Mouse (Mus musculus) neural tube, embryonic 13.5 days (tissue): ENCODE data around the gene Os9. TPM values are rescaled to one million over a fixed set of nuclear protein-coding genes. Genes with fewer than 3 reads are reported as not detected.
A peak's percentile ranks its signal among the peaks of the same experiment; 100 is the strongest.

Experiments
- ATAC-seq: fragments of 200-750 bp; cut with Nextera tagmentation; 2 replicates; pipeline ENCODE4 v1.8.0; 2017; ENCODE audit warnings: low read depth, mild to moderate bottlenecking, moderate TSS enrichment, moderate library complexity
- H3K27ac ChIP-seq: fragments of 300-500 bp; sonication (generic); replicated peaks from 2 replicates; pipeline ENCODE4 v1.5.1; 2015; ENCODE audit warnings: moderate library complexity, mild to moderate bottlenecking, inconsistent platforms
- H3K27me3 ChIP-seq: fragments of 300-500 bp; sonication (generic); 2 replicates; pipeline ENCODE4 v1.6.1; 2015; ENCODE audit warnings: mild to moderate bottlenecking, inconsistent platforms
- H3K36me3 ChIP-seq: fragments of 300-500 bp; sonication (generic); 2 replicates; pipeline ENCODE4 v1.6.1; 2015; ENCODE audit warnings: mild to moderate bottlenecking, inconsistent platforms
- H3K4me1 ChIP-seq: fragments of 300-500 bp; sonication (generic); replicated peaks from 2 replicates; pipeline ENCODE4 v1.6.1; 2015; ENCODE audit warnings: inconsistent platforms
- H3K4me2 ChIP-seq: fragments of 300-500 bp; sonication (generic); 2 replicates; pipeline ENCODE4 v1.6.1; 2015; ENCODE audit warnings: inconsistent platforms, mild to moderate bottlenecking, moderate library complexity
- H3K4me3 ChIP-seq: fragments of 300-500 bp; sonication (generic); 2 replicates; pipeline ENCODE4 v1.5.1; 2015; ENCODE audit warnings: mild to moderate bottlenecking, inconsistent platforms
- H3K9ac ChIP-seq: fragments of 300-500 bp; sonication (generic); 2 replicates; pipeline ENCODE4 v1.6.1; 2015; ENCODE audit warnings: moderate library complexity, mild to moderate bottlenecking, inconsistent platforms
- H3K9me3 ChIP-seq: fragments of 300-500 bp; sonication (generic); 2 replicates; pipeline ENCODE4 v1.6.1; 2016; ENCODE audit warnings: inconsistent platforms
- WGBS: fragments of 180-500 bp; shearing (Covaris S2); methylation state at CpG from one replicate; pipeline ENCODE4 v1.1.7; 2015; 5-methylcytosine and 5-hydroxymethylcytosine counted together
- polyA plus RNA-seq: library from polyadenylated mRNA; unstranded; fragments of >200 nt; fragmentation: Nextera tagmentation; extraction: Ambion mirVana; gene quantifications from 2 replicates; pipeline ENCODE4 v1.2.1, GENCODE M21; 2015

The Os9 gene
- polyA plus RNA-seq, 1 experiment from 2014 or later: 146 TPM

GRCm38 (mm10) chr10:127085633-127086032 is 35.3 kb downstream of the Os9 start:
- no peaks in the 10 kb centered on the region for H3K9me3 ChIP-seq
- H3K27me3 ChIP-seq: peaks cover 91% of the 10 kb centered on the region
- peaks cover 67% of the 10 kb centered on the region for H3K36me3 ChIP-seq
- H3K4me1 ChIP-seq: peaks cover 34% of the 10 kb centered on the region
- 60% methylated on average over 6 of the region's 6 CpGs for WGBS
- no peak overlapping the region for H3K9ac ChIP-seq
- H3K27ac ChIP-seq: no peak overlapping the region
- ATAC-seq: no peak
- H3K4me3 ChIP-seq: no peak overlapping the region
- no peak overlapping the region for H3K4me2 ChIP-seq

- H3K9me3 ChIP-seq: no peaks in the 10 kb centered on the region
- peaks cover 36% of the 10 kb centered on the region for H3K4me1 ChIP-seq
- ATAC-seq: no peak
- no peak overlapping the region for H3K4me3 ChIP-seq
- H3K27me3 ChIP-seq: peaks cover 91% of the 10 kb centered on the region
- H3K36me3 ChIP-seq: peaks cover 62% of the 10 kb centered on the region
- no peak overlapping the region for H3K9ac ChIP-seq
- H3K4me2 ChIP-seq: no peak overlapping the region
- H3K27ac ChIP-seq: no peak overlapping the region
- 84% methylated on average over 9 of the region's 9 CpGs for WGBS
Measured at GRCm38 (mm10) chr10:127085052-127085451, 35.9 kb downstream of the Os9 start.

GRCm38 (mm10) chr10:127083915-127084306 is 37.0 kb downstream of the Os9 start:
- Histone ChIP-seq H3K4me2 (no peak overlapping the region), H3K36me3 (peaks cover 52% of the 10 kb centered on the region), H3K4me1 (peaks cover 41% of the 10 kb centered on the region), H3K4me3 (no peak overlapping the region), H3K9me3 (no peaks in the 10 kb centered on the region), H3K9ac (no peak overlapping the region), H3K27ac (no peak overlapping the region), H3K27me3 (peaks cover 84% of the 10 kb centered on the region)
- no peak for ATAC-seq
- WGBS: 49% methylated on average over 5 of the region's 5 CpGs

GRCm38 (mm10) chr10:127083292-127083914 is 37.5 kb downstream of the Os9 start:
- no peak overlapping the region for H3K27ac ChIP-seq
- no peaks in the 10 kb centered on the region for H3K9me3 ChIP-seq
- H3K4me1 ChIP-seq: peaks cover 43% of the 10 kb centered on the region
- no peak for ATAC-seq
- H3K4me2 ChIP-seq: no peak overlapping the region
- peaks cover 49% of the 10 kb centered on the region for H3K36me3 ChIP-seq
- H3K27me3 ChIP-seq: peaks cover 79% of the 10 kb centered on the region
- WGBS: 37% methylated on average over 8 of the region's 8 CpGs
- no peak overlapping the region for H3K9ac ChIP-seq
- H3K4me3 ChIP-seq: no peak overlapping the region

- Histone ChIP-seq H3K4me3 (peak overlapping the region; percentile 82), H3K4me1 (peaks cover 54% of the 10 kb centered on the region), H3K9me3 (no peaks in the 10 kb centered on the region), H3K27me3 (peaks cover 78% of the 10 kb centered on the region), H3K4me2 (peak overlapping the region; percentile 87), H3K36me3 (peaks cover 36% of the 10 kb centered on the region), H3K27ac (0 out of 2 replicates have a peak overlapping the region, but pooled peaks have one; percentile 4), H3K9ac (peak overlapping the region; percentile 96)
- 32% methylated on average over 8 of the region's 8 CpGs for WGBS
- ATAC-seq: no peak
Measured at GRCm38 (mm10) chr10:127081996-127082620, 38.8 kb downstream of the Os9 start.

- peak overlapping the region; percentile 96 for H3K9ac ChIP-seq
- H3K27me3 ChIP-seq: peaks cover 78% of the 10 kb centered on the region
- WGBS: 2% methylated on average over 48 of the region's 48 CpGs
- peak overlapping the region; percentile 82 for H3K4me3 ChIP-seq
- H3K27ac ChIP-seq: no peak overlapping the region
- no peaks in the 10 kb centered on the region for H3K9me3 ChIP-seq
- peaks cover 29% of the 10 kb centered on the region for H3K36me3 ChIP-seq
- peak overlapping the region; percentile 87 for H3K4me2 ChIP-seq
- peaks cover 58% of the 10 kb centered on the region for H3K4me1 ChIP-seq
- ATAC-seq: no peak
Measured at GRCm38 (mm10) chr10:127080901-127081780, 39.8 kb downstream of the Os9 start.

- Histone ChIP-seq H3K27ac (peak overlapping the region; percentile 86), H3K36me3 (peaks cover 21% of the 10 kb centered on the region), H3K27me3 (peaks cover 74% of the 10 kb centered on the region), H3K4me2 (peak overlapping the region; percentile 87), H3K9me3 (no peaks in the 10 kb centered on the region), H3K4me1 (peaks cover 60% of the 10 kb centered on the region), H3K9ac (peak overlapping the region; percentile 96), H3K4me3 (peak overlapping the region; percentile 82)
- peak; percentile 3; the same call in 1 of the 2 replicates for ATAC-seq
- WGBS: 2% methylated on average over 66 of the region's 70 CpGs
Measured at GRCm38 (mm10) chr10:127079665-127080391, 41.1 kb downstream of the Os9 start.

GRCm38 (mm10) chr10:127078677-127079575 is 42.0 kb downstream of the Os9 start:
- Histone ChIP-seq H3K4me2 (peak overlapping the region; percentile 87), H3K9me3 (no peaks in the 10 kb centered on the region), H3K4me1 (peaks cover 60% of the 10 kb centered on the region), H3K27me3 (peaks cover 65% of the 10 kb centered on the region), H3K4me3 (peak overlapping the region; percentile 82), H3K27ac (peak overlapping the region; percentile 86), H3K9ac (peak overlapping the region; percentile 96), H3K36me3 (peaks cover 12% of the 10 kb centered on the region)
- peak; percentile 77 for ATAC-seq
- WGBS: under 1% methylated on average over 45 of the region's 49 CpGs

- H3K4me3 ChIP-seq: peak overlapping the region; percentile 82
- ATAC-seq: peak; percentile 67
- peaks cover 57% of the 10 kb centered on the region for H3K27me3 ChIP-seq
- no peaks in the 10 kb centered on the region for H3K9me3 ChIP-seq
- H3K4me1 ChIP-seq: peaks cover 54% of the 10 kb centered on the region
- H3K4me2 ChIP-seq: peak overlapping the region; percentile 87
- peak overlapping the region; percentile 96 for H3K9ac ChIP-seq
- whole genome bisulfite sequencing: 5% methylated on average over 12 of the region's 12 CpGs
- peaks cover 4% of the 10 kb centered on the region for H3K36me3 ChIP-seq
- peak overlapping the region; percentile 86 for H3K27ac ChIP-seq
Measured at GRCm38 (mm10) chr10:127078001-127078676, 42.8 kb downstream of the Os9 start.

- H3K4me3 ChIP-seq: peak overlapping the region; percentile 82
- H3K9ac ChIP-seq: peak overlapping the region; percentile 96
- no peak for ATAC-seq
- no peaks in the 10 kb centered on the region for H3K9me3 ChIP-seq
- peaks cover 49% of the 10 kb centered on the region for H3K4me1 ChIP-seq
- no peaks in the 10 kb centered on the region for H3K36me3 ChIP-seq
- peak overlapping the region; percentile 86 for H3K27ac ChIP-seq
- peaks cover 51% of the 10 kb centered on the region for H3K27me3 ChIP-seq
- WGBS: 4% methylated on average over 10 of the region's 10 CpGs
- H3K4me2 ChIP-seq: peak overlapping the region; percentile 87
Measured at GRCm38 (mm10) chr10:127077515-127077914, 43.4 kb downstream of the Os9 start.
